Mouse (Mus musculus): Measurements from ENCODE around the gene Nrip2.

Gene Nrip2

GRCm38 (mm10) chr6:128438871-128439341, 39.8 kb downstream of the Nrip2 start:
- peak; percentile 21 for DNase-seq

GRCm38 (mm10) chr6:128440238-128440637, 41.1 kb downstream of the Nrip2 start:
- no peak for DNase-seq

GRCm38 (mm10) chr6:128445761-128446535, 46.9 kb downstream of the Nrip2 start:
- DNase-seq: peak; percentile 81

- no peak for DNase-seq
These were observed 48.0 kb downstream of the Nrip2 start for GRCm38 (mm10) chr6:128447063-128447462.

DNA sequence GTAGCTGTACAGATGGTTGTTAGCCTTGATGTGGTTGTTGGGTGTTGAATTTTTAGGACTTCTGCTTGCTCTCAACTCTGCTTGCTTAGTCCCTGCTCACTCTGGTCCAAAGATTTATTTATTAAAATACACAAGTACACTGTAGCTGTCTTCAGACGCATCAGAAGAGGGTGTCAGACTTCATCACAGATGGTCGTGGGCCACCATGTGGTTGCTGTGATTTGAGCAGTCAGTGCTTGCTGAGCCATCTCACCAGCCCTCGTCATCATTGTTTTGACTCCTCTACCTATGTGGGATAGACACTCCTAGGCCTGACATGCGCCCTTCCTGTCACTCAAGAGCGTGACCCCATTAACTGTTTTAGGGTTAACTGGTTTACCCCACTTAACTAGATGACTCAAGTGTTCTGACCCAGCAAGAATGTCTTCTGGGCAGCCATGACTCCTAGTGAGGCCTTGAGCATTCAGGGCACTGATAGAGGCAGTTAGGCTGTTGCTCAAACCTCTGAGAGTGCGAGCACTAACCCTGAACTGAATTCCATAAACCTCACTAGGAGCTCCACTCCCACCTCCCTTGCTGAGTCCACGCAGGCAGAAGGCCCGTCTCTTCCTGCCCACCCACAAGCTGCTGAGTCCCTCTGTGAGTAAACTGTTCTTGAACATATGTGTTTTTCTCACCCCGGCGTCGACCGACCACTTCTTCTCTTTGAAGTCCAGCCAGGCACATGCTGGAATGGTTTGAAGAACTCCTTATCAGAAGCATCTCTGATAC, 56.9 kb downstream of the Nrip2 start:
- DNase-seq: no peak

DNA sequence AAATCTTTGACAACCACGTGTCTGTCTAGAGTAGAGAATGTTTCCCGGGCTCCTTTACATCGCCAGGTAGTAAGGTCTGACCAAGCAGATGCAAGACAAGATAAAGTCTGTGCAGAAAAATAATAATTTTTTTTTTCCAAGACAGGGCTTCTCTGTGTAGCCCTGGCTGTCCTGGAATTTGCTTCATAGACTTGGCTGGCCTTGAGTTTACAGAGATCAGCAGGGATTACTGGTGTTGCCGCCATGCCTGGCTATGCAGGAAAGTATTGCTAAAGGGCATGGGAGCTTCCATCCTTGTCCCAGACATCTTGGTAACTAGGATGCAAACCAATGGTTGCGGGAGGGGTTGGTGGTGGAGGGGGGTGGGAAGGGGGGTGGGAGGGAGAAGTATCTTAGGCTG, 58.1 kb downstream of the Nrip2 start:
- DNase-seq: no peak

GRCm38 (mm10) chr6:128460321-128460720, 61.2 kb downstream of the Nrip2 start:
- DNase-seq: no peak

DNA sequence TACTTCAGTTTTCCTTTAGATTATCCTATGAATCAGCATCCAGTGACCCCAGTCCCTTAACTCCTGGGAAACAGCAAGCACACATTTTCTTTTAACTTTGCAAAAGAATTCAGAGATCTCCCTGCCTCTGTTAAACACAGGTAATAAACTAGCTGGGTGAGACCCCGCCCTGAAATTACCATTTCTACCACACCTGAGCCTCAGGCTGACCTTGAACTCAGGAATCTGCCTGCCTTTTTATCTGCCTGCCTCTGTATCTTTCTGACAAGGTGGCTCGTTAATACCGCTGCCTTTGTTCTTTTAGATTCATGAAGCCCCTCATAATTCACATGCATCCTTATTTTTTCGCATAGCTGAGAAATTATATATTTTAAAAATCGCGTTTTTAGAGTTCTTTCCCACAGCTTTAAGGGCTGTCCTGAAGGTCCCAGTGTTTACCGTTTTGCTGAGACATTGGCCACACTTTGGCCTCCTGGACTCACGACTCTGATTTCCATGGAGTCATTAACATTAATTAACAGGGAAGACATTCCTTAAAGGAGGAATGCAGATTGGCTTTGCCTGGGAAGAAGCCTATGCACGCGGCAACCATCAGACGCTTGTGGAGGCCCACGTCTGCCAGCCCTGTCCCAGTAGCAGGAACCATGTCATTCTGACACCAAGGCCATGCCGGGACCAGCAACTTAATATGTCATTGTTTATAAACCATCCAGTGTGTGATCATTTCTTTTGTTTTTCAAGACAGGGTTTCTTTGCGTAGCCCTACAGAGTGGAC, 61.8 kb downstream of the Nrip2 start:
- no peak for DNase-seq

DNA sequence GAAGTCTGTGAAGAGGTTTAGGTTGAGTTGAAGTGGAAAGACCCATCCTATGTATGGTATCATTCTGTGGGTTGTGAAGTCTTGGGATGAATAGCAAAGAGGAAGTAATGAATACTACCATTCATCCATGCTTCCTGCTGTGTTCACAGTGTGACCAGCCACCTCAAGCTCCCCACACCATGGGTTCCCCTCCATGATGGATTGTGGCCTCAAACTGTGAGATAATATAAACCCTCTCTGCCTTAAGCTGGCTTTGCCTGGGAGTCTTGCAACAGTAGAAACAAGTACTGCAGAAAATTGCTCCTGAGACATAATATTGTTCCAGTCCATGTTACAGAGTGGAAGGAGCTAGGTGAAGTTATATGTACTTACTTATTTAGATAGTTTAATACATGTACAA, 62.5 kb downstream of the Nrip2 start:
- DNase-seq: no peak

GRCm38 (mm10) chr6:128464996-128465395, 65.9 kb downstream of the Nrip2 start:
- DNase-seq: no peak
